Mouse (Mus musculus): ENCODE results near the gene Omt2b.
"Not testable (repeated sequence)": the region's sequence is repeated elsewhere in the genome, so short reads cannot be mapped to it uniquely, and the experiment has no call there.

GRCm38 (mm10) chr9:78367959-78368358 is 40.6 kb downstream of the Omt2b start, which contains the start of gene Dppa5a:
- not testable (repeated sequence) for TF ChIP-seq CTCF, EP300 (IDR thresholded peaks at IDR 0.05; ENCODE audit: low read depth)
